Mouse (Mus musculus): Measurements from ENCODE around the gene Nell2. TPM values are rescaled to one million over a fixed set of nuclear protein-coding genes. Genes with fewer than 3 reads are reported as not detected.

The Nell2 gene
- polyA plus RNA-seq, 1 experiment from 2014 or later, result 155 TPM

DNA sequence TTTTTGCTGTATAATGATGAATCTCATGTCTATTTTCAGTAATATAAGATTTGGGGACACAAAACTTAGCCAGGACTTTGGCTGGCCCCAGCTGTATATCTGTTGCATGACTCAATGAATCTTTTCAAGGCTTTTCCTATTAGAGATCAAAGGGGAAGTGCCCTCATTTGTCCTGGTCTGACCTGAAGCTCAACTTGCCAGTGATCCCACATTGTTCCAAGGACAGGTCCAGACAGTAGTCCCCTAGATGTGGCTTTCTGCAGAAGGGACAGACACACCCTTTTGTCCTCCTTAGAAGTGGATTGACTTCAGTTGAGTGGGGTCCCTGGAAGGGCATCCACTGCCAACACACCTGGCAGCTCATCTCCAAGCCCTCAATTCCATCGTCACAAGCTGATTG, 173.6 kb downstream of the Nell2 start:
- no peaks in the 10 kb centered on the region for H3K27me3 ChIP-seq (ENCODE audit: control insufficient read depth, insufficient read depth, low read length)
- no peaks in the 10 kb centered on the region for H3K9me3 ChIP-seq (ENCODE audit: control insufficient read depth, low read length)
- no peaks in the 10 kb centered on the region for H3K4me1 ChIP-seq (ENCODE audit: control insufficient read depth, insufficient read depth, low read length)
- no peak overlapping the region for H3K4me2 ChIP-seq (ENCODE audit: low read depth)
- no peak overlapping the region for H3K9ac ChIP-seq (ENCODE audit: low read length)
- no peak for ATAC-seq (ENCODE audit: insufficient read depth, low FRiP score, low TSS enrichment)
- 89% methylated on average over 1 of the region's 1 CpGs for WGBS
- H3K4me3 ChIP-seq (ENCODE audit: low read depth, low read length), result no peak overlapping the region
- DNase-seq (ENCODE audit: low spot score), result no peak
- H3K27ac ChIP-seq (ENCODE audit: low read depth, low read length), result no peak overlapping the region
- H3K36me3 ChIP-seq (ENCODE audit: control insufficient read depth, insufficient read depth, low read length), result no peaks in the 10 kb centered on the region

- Histone ChIP-seq H3K27ac (ENCODE audit: low read depth, low read length) (no peak overlapping the region), H3K4me3 (ENCODE audit: low read depth, low read length) (no peak overlapping the region), H3K4me2 (ENCODE audit: low read depth) (no peak overlapping the region), H3K36me3 (ENCODE audit: control insufficient read depth, insufficient read depth, low read length) (no peaks in the 10 kb centered on the region), H3K9ac (ENCODE audit: low read length) (no peak overlapping the region), H3K27me3 (ENCODE audit: control insufficient read depth, insufficient read depth, low read length) (no peaks in the 10 kb centered on the region), H3K9me3 (ENCODE audit: control insufficient read depth, low read length) (no peaks in the 10 kb centered on the region), H3K4me1 (ENCODE audit: control insufficient read depth, insufficient read depth, low read length) (peaks cover 4% of the 10 kb centered on the region; the same call in 1 of the 2 replicates)
- DNase-seq (ENCODE audit: low spot score) (peak; percentile 50), ATAC-seq (ENCODE audit: insufficient read depth, low FRiP score, low TSS enrichment) (peak; percentile 71)
- 85% methylated on average over 11 of the region's 11 CpGs for WGBS
Observed at GRCm38 (mm10) chr15:95334323-95335296, 193.7 kb downstream of the Nell2 start.

DNA sequence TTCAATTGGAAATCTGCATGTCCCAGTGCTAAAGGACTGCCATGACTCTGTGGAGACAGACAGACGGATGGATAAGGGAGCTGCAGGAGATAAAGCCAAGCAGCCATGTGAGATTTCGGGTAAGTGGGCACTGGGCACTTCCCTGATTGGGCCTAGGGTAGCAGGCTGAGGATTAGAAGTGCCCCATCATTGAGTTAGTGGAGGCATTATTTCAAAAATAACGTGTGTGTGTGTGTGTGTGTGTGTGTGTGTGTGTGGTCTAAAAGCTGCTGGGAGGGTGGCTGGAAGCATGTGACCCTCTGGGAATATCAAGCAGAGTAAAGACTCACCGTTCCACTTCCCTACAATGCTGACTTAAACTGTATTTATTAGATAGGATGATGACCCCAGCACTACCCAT, 195.1 kb downstream of the Nell2 start:
- Histone ChIP-seq H3K9ac (ENCODE audit: low read length) (no peak overlapping the region), H3K36me3 (ENCODE audit: control insufficient read depth, insufficient read depth, low read length) (no peaks in the 10 kb centered on the region), H3K27me3 (ENCODE audit: control insufficient read depth, insufficient read depth, low read length) (no peaks in the 10 kb centered on the region), H3K4me1 (ENCODE audit: control insufficient read depth, insufficient read depth, low read length) (peaks cover 4% of the 10 kb centered on the region; the same call in 1 of the 2 replicates), H3K4me3 (ENCODE audit: low read depth, low read length) (no peak overlapping the region), H3K9me3 (ENCODE audit: control insufficient read depth, low read length) (no peaks in the 10 kb centered on the region), H3K27ac (ENCODE audit: low read depth, low read length) (no peak overlapping the region), H3K4me2 (ENCODE audit: low read depth) (no peak overlapping the region)
- 64% methylated on average over 4 of the region's 4 CpGs for WGBS
- DNase-seq (ENCODE audit: low spot score) (no peak), ATAC-seq (ENCODE audit: insufficient read depth, low FRiP score, low TSS enrichment) (no peak)

- DNase-seq (ENCODE audit: low spot score) (no peak), ATAC-seq (ENCODE audit: insufficient read depth, low FRiP score, low TSS enrichment) (no peak)
- peaks cover 4% of the 10 kb centered on the region; the same call in 1 of the 2 replicates for H3K4me1 ChIP-seq (ENCODE audit: control insufficient read depth, insufficient read depth, low read length)
- no peak overlapping the region for H3K4me3 ChIP-seq (ENCODE audit: low read depth, low read length)
- no peak overlapping the region for H3K27ac ChIP-seq (ENCODE audit: low read depth, low read length)
- no peaks in the 10 kb centered on the region for H3K9me3 ChIP-seq (ENCODE audit: control insufficient read depth, low read length)
- no peaks in the 10 kb centered on the region for H3K27me3 ChIP-seq (ENCODE audit: control insufficient read depth, insufficient read depth, low read length)
- H3K36me3 ChIP-seq (ENCODE audit: control insufficient read depth, insufficient read depth, low read length), result no peaks in the 10 kb centered on the region
- 74% methylated on average over 2 of the region's 2 CpGs for WGBS
- H3K9ac ChIP-seq (ENCODE audit: low read length), result no peak overlapping the region
- H3K4me2 ChIP-seq (ENCODE audit: low read depth), result no peak overlapping the region
Observed at GRCm38 (mm10) chr15:95330926-95331325, 197.4 kb downstream of the Nell2 start.

DNA sequence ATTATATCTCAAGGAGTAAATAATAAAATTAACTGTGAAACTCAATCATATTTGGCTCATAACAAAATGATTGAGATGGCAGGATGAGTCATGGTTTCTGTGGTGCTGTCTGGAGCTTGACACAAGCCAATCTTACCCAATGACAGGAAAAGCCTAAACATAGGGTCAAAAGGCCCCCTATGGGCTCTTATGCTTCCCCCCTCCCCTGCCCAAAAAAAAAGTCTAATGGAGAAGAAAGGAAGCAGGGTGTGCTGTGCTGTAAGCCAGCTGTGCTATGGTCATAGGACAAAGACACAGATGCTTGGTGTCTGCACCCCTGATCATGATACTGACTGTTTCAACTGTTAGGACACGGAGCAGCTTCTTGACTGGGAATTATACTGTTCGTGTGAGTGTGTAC, 205.6 kb downstream of the Nell2 start:
- ATAC-seq (ENCODE audit: insufficient read depth, low FRiP score, low TSS enrichment) (no peak), DNase-seq (ENCODE audit: low spot score) (no peak)
- no peak overlapping the region for H3K9ac ChIP-seq (ENCODE audit: low read length)
- WGBS, result 92% methylated on average over 2 of the region's 2 CpGs
- H3K36me3 ChIP-seq (ENCODE audit: control insufficient read depth, insufficient read depth, low read length), result no peaks in the 10 kb centered on the region
- no peaks in the 10 kb centered on the region for H3K9me3 ChIP-seq (ENCODE audit: control insufficient read depth, low read length)
- no peak overlapping the region for H3K4me2 ChIP-seq (ENCODE audit: low read depth)
- H3K27ac ChIP-seq (ENCODE audit: low read depth, low read length), result no peak overlapping the region
- H3K27me3 ChIP-seq (ENCODE audit: control insufficient read depth, insufficient read depth, low read length), result no peaks in the 10 kb centered on the region
- H3K4me3 ChIP-seq (ENCODE audit: low read depth, low read length), result no peak overlapping the region
- H3K4me1 ChIP-seq (ENCODE audit: control insufficient read depth, insufficient read depth, low read length), result no peaks in the 10 kb centered on the region

- whole genome bisulfite sequencing, result 48% methylated on average over 4 of the region's 4 CpGs
- Histone ChIP-seq H3K4me2 (ENCODE audit: low read depth) (no peak overlapping the region), H3K9ac (ENCODE audit: low read length) (no peak overlapping the region), H3K27ac (ENCODE audit: low read depth, low read length) (no peak overlapping the region), H3K36me3 (ENCODE audit: control insufficient read depth, insufficient read depth, low read length) (no peaks in the 10 kb centered on the region), H3K4me3 (ENCODE audit: low read depth, low read length) (no peak overlapping the region), H3K9me3 (ENCODE audit: control insufficient read depth, low read length) (no peaks in the 10 kb centered on the region), H3K27me3 (ENCODE audit: control insufficient read depth, insufficient read depth, low read length) (no peaks in the 10 kb centered on the region), H3K4me1 (ENCODE audit: control insufficient read depth, insufficient read depth, low read length) (no peaks in the 10 kb centered on the region)
- ATAC-seq (ENCODE audit: insufficient read depth, low FRiP score, low TSS enrichment) (no peak), DNase-seq (ENCODE audit: low spot score) (no peak)
Observed at GRCm38 (mm10) chr15:95316626-95317025, 211.7 kb downstream of the Nell2 start.

DNA sequence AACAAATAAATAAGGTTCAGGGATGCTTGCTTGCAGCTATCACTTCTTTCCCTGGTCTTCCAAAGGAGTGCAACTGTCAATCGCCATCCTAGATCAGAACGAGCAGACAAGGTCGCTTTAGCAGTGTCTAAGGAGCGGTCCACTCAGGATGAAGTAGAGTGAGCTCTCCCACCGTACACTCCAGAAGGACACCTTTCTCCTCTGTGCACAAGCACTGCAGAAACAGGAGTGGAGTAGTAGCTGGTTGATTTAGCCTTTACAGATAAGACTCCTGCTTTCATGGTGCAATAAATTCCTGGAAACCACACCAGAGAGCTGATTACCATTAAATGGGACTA, 213.6 kb downstream of the Nell2 start:
- DNase-seq (ENCODE audit: low spot score) (no peak), ATAC-seq (ENCODE audit: insufficient read depth, low FRiP score, low TSS enrichment) (no peak)
- H3K9me3 ChIP-seq (ENCODE audit: control insufficient read depth, low read length), result no peaks in the 10 kb centered on the region
- no peak overlapping the region for H3K4me2 ChIP-seq (ENCODE audit: low read depth)
- no peaks in the 10 kb centered on the region for H3K4me1 ChIP-seq (ENCODE audit: control insufficient read depth, insufficient read depth, low read length)
- no peak overlapping the region for H3K9ac ChIP-seq (ENCODE audit: low read length)
- H3K27me3 ChIP-seq (ENCODE audit: control insufficient read depth, insufficient read depth, low read length), result no peaks in the 10 kb centered on the region
- 90% methylated on average over 5 of the region's 5 CpGs for WGBS
- H3K4me3 ChIP-seq (ENCODE audit: low read depth, low read length), result no peak overlapping the region
- no peak overlapping the region for H3K27ac ChIP-seq (ENCODE audit: low read depth, low read length)
- H3K36me3 ChIP-seq (ENCODE audit: control insufficient read depth, insufficient read depth, low read length), result no peaks in the 10 kb centered on the region

GRCm38 (mm10) chr15:95314121-95314807, 214.1 kb downstream of the Nell2 start:
- no peak for DNase-seq (ENCODE audit: low spot score)
- Histone ChIP-seq H3K36me3 (ENCODE audit: control insufficient read depth, insufficient read depth, low read length) (no peaks in the 10 kb centered on the region), H3K27me3 (ENCODE audit: control insufficient read depth, insufficient read depth, low read length) (no peaks in the 10 kb centered on the region), H3K4me1 (ENCODE audit: control insufficient read depth, insufficient read depth, low read length) (no peaks in the 10 kb centered on the region), H3K9me3 (ENCODE audit: control insufficient read depth, low read length) (no peaks in the 10 kb centered on the region), H3K4me2 (ENCODE audit: low read depth) (no peak overlapping the region), H3K4me3 (ENCODE audit: low read depth, low read length) (no peak overlapping the region), H3K27ac (ENCODE audit: low read depth, low read length) (no peak overlapping the region), H3K9ac (ENCODE audit: low read length) (no peak overlapping the region)
- ATAC-seq (ENCODE audit: insufficient read depth, low FRiP score, low TSS enrichment), result 0 out of 2 replicates have a peak, but pooled peaks have one; percentile 27
- WGBS, result 64% methylated on average over 16 of the region's 16 CpGs

Measured in neural tube, embryonic 11.5 days (tissue).